Mouse (Mus musculus): Measurements from ENCODE around the gene Acsl1. TPM values are rescaled to one million over a fixed set of nuclear protein-coding genes. Genes with fewer than 3 reads are reported as not detected.
A peak's percentile ranks its signal among the peaks of the same experiment; 100 is the strongest.

The Acsl1 gene
- 10 to 100 TPM; 40.5 to 41.7 TPM for total RNA-seq (2021)

GRCm38 (mm10) chr8:46470792-46471781 is at the start of gene Acsl1:
Gene Acsl1 (plus strand): TSS chr8:46471037.
- DNase-seq: peak; percentile 99
- intact Hi-C loops (cut with DNase I): loop anchor here (10.0 kb wide), 1 partner anchor 156 kb away; no protein-coding TSS in a partner anchor

- DNase-seq: no peak
- intact Hi-C loops (cut with DNase I): no loop called here
These were observed 49.3 kb upstream of the Acsl1 start for GRCm38 (mm10) chr8:46421515-46421914.

- intact Hi-C loops (cut with DNase I): no loop called here
- no peak for DNase-seq
These were observed 42.9 kb upstream of the Acsl1 start for GRCm38 (mm10) chr8:46427940-46428339.

GRCm38 (mm10) chr8:46429871-46430270 is 41.0 kb upstream of the Acsl1 start:
- no peak for DNase-seq
- intact Hi-C loops (cut with DNase I): no loop called here

- intact Hi-C loops (cut with DNase I): no loop called here
- DNase-seq: no peak
These were observed 38.9 kb upstream of the Acsl1 start for GRCm38 (mm10) chr8:46431921-46432320.

GRCm38 (mm10) chr8:46432581-46432980 is 38.3 kb upstream of the Acsl1 start:
- no peak for DNase-seq
- intact Hi-C loops (cut with DNase I): no loop called here

GRCm38 (mm10) chr8:46433656-46434055 is 37.2 kb upstream of the Acsl1 start:
- DNase-seq: no peak
- intact Hi-C loops (cut with DNase I): no loop called here

GRCm38 (mm10) chr8:46438491-46438890 is 32.3 kb upstream of the Acsl1 start:
- intact Hi-C loops (cut with DNase I): no loop called here
- no peak for DNase-seq

- no peak for DNase-seq
- intact Hi-C loops (cut with DNase I): no loop called here
These were observed 24.6 kb upstream of the Acsl1 start for GRCm38 (mm10) chr8:46445964-46446915.

GRCm38 (mm10) chr8:46447334-46447733 is 23.5 kb upstream of the Acsl1 start:
- no peak for DNase-seq
- intact Hi-C loops (cut with DNase I): no loop called here

- no peak for DNase-seq
- intact Hi-C loops (cut with DNase I): no loop called here
These were observed 22.2 kb upstream of the Acsl1 start for GRCm38 (mm10) chr8:46448606-46449005.

GRCm38 (mm10) chr8:46449063-46449462 is 21.8 kb upstream of the Acsl1 start:
- no peak for DNase-seq
- intact Hi-C loops (cut with DNase I): no loop called here

GRCm38 (mm10) chr8:46449723-46450251 is 21.1 kb upstream of the Acsl1 start:
- no peak for DNase-seq
- intact Hi-C loops (cut with DNase I): no loop called here

GRCm38 (mm10) chr8:46458215-46458811 is 12.5 kb upstream of the Acsl1 start:
- no peak for DNase-seq
- intact Hi-C loops (cut with DNase I): no loop called here

GRCm38 (mm10) chr8:46468400-46468799 is 2.4 kb upstream of the Acsl1 start:
- no peak for DNase-seq
- intact Hi-C loops (cut with DNase I): no loop called here

- intact Hi-C loops (cut with DNase I): no loop called here
- no peak for DNase-seq
These were observed 1.6 kb upstream of the Acsl1 start for GRCm38 (mm10) chr8:46469071-46469769.

- peak; percentile 8 for DNase-seq
These were observed 596 bp upstream of the Acsl1 start for GRCm38 (mm10) chr8:46470091-46470791.

GRCm38 (mm10) chr8:46471926-46472485 is 1.2 kb downstream of the Acsl1 start:
- intact Hi-C loops (cut with DNase I): loop anchor here (10.0 kb wide), 1 partner anchor 157 kb away; no protein-coding TSS in a partner anchor

More at GRCm38 (mm10) chr8:46470091-46470791, 596 bp upstream of the Acsl1 start:
- intact Hi-C loops (cut with DNase I): loop anchor here (10.0 kb wide), 1 partner anchor 155 kb away; no protein-coding TSS in a partner anchor

GRCm38 (mm10) chr8:46474120-46474519 is 3.3 kb downstream of the Acsl1 start:
- no peak for DNase-seq
- intact Hi-C loops (cut with DNase I): loop anchor here (10.0 kb wide), 1 partner anchor 159 kb away; no protein-coding TSS in a partner anchor

More at GRCm38 (mm10) chr8:46471926-46472485, 1.2 kb downstream of the Acsl1 start:
- DNase-seq: no peak
